Mouse (Mus musculus): Measurements from ENCODE around the gene Gm16442. TPM values are rescaled to one million over a fixed set of nuclear protein-coding genes. Genes with fewer than 3 reads are reported as not detected.
"Not testable (repeated sequence)": the region's sequence is repeated elsewhere in the genome, so short reads cannot be mapped to it uniquely, and the experiment has no call there.

Gene Gm16442
- not detected in 2 replicates for total RNA-seq (2017)

DNA sequence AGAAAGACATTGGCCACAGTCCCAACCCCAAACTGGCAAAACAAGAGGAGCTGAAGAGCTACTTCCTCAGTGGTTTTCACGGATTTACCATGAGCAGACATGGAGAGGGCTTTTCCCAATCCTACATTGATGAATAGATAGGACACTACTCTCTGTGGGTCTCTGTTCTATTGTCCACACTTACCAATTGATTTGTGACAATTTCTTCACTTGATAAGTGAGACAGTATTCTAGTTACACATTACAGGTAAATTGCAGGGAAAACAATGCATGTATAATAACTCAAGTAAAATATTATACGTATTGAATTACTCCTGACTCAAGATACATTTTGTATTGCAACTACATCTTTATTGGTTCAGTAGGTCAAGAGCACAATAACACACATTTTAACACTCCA, at the start of gene Gm16442:
Gm16442 (minus strand) TSS at position 101 of the 400 bp plus-strand sequence.
- ATAC-seq (replicated peaks in 1 of 2; ENCODE audit: insufficient read depth in 1 of 2, low FRiP score in 2 of 2, low TSS enrichment in 1 of 2, low read depth in 1 of 2, poor library complexity in 2 of 2, severe bottlenecking in 2 of 2), result not testable (repeated sequence)

DNA sequence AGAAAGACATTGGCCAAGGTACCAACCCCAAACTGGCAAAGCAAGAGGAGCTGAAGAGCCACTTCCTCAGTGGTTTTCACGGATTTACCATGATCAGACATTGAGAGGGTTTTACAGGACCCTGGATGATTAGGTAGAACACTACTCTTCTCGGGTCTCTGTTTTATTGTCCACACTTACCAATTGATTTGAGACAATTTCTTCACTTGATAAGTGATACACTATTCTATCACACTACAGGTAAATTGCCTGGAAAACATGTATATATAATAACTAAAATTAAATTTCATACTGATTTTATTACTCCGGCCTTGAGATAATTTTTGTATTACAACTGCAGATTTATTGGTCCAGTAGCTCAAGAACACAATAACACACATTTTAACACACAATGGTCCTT, 45.9 kb upstream of the Gm16442 start, which contains the start of gene Vmn1r94:
Vmn1r94 (minus strand) TSS at position 101 of the 400 bp plus-strand sequence.
- not testable (repeated sequence) for ATAC-seq (replicated peaks in 1 of 2; ENCODE audit: insufficient read depth in 1 of 2, low FRiP score in 2 of 2, low TSS enrichment in 1 of 2, low read depth in 1 of 2, poor library complexity in 2 of 2, severe bottlenecking in 2 of 2)

DNA sequence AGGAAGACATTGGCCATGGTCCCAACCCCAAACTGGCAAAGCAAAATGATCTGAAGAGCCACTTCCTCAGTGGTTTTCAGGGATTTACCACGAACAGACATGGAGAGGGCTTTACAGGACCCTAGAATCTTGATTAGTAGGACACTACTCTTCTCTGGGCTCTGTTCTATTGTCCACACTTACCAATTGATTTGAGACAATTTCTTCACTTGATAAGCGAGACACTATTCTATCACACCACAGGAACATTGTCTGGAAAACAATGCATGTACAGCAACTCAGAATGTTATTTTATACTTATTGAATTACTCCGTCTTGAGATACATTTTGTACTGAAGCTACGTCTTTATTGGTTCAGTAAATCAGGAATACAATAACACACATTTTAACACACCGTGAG, 16.6 kb upstream of the Gm16442 start, which contains the start of gene Vmn1r93:
Vmn1r93 (minus strand) TSS at position 101 of the 400 bp plus-strand sequence.
- not testable (repeated sequence) for ATAC-seq (replicated peaks in 1 of 2; ENCODE audit: insufficient read depth in 1 of 2, low FRiP score in 2 of 2, low TSS enrichment in 1 of 2, low read depth in 1 of 2, poor library complexity in 2 of 2, severe bottlenecking in 2 of 2)

DNA sequence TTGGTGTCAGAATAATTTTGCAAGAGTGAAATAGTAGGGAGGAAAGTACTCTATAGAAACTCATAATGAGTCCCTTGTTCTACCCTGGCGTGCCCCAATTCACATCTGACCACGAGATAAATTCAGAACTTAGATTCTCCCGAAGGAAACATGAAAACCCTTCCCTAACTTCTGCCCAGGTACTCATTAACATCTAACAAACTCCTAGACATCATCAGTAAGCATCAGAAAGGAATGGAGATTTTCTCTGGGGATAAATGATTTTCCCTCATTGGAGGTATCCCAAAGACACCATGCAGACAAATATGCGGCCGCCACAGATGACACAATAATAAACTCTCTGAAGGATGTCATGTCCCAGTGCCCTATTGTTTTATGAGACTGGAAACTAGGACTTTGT, 23.0 kb downstream of the Gm16442 start, which contains the start of gene Vmn1r91:
Vmn1r91 (plus strand) TSS at position 301 of the 400 bp plus-strand sequence.
- not testable (repeated sequence) for ATAC-seq (replicated peaks in 1 of 2; ENCODE audit: insufficient read depth in 1 of 2, low FRiP score in 2 of 2, low TSS enrichment in 1 of 2, low read depth in 1 of 2, poor library complexity in 2 of 2, severe bottlenecking in 2 of 2)

DNA sequence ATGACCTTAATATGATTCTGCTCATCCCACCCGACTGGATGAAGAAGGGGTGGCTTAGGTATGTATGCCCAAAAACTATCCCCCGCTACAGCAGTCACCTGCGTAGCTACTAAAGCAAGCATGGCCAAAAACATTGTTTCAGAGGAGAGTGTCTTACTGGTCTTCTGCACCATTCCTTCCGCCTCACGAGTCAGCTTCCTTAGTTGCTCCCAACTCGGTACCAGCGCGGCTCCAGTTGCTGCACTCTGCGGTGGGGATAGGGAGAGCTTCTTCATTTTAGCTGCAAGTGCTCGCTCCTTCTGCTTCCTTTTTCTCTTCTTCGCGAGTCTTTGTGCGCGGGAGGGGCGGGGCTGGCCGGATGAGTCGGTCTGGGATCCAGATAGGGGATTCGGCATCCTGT, 44.3 kb downstream of the Gm16442 start:
- not testable (repeated sequence) for ATAC-seq (replicated peaks in 1 of 2; ENCODE audit: insufficient read depth in 1 of 2, low FRiP score in 2 of 2, low TSS enrichment in 1 of 2, low read depth in 1 of 2, poor library complexity in 2 of 2, severe bottlenecking in 2 of 2)

Other genes with a start within 250 kb of the Gm16442 start
- not detected in 2 replicates for gene Ceacam19, start 234.6 kb downstream of the Gm16442 start, total RNA-seq (2017)
- 11.1 and 13.4 TPM in 2 replicates for gene Pvr, start 201.4 kb downstream of the Gm16442 start, total RNA-seq (2017)
- not detected in 2 replicates for gene Igsf23, start 171.8 kb downstream of the Gm16442 start, total RNA-seq (2017)
- not detected in 2 replicates for gene Ceacam20, start 157.2 kb downstream of the Gm16442 start, total RNA-seq (2017)
- gene Nlrp9b, start 131.1 kb downstream of the Gm16442 start, total RNA-seq (2017), result not detected in 2 replicates
- gene Vmn1r91, start 22.9 kb downstream of the Gm16442 start, total RNA-seq (2017), result not detected in 2 replicates
- gene Vmn1r93, start 16.5 kb upstream of the Gm16442 start, total RNA-seq (2017), result not detected in 2 replicates
- not detected in 2 replicates for gene Vmn1r94, start 45.8 kb upstream of the Gm16442 start, total RNA-seq (2017)
- gene Vmn1r95, start 71.1 kb upstream of the Gm16442 start, total RNA-seq (2017), result not detected in 2 replicates
- gene Gm6164, start 83.0 kb upstream of the Gm16442 start, total RNA-seq (2017), result not detected in 2 replicates
- not detected in 2 replicates for gene Gm4498, start 111.2 kb upstream of the Gm16442 start, total RNA-seq (2017)
- gene Gm5890, start 140.3 kb upstream of the Gm16442 start, total RNA-seq (2017), result not detected in 2 replicates
- not detected in 2 replicates for gene Gm4133, start 211.5 kb upstream of the Gm16442 start, total RNA-seq (2017)

Data from hematopoietic stem cell, adult 5-6 weeks (primary cell).